Mouse (Mus musculus) kidney, embryonic 15.5 days (tissue): ENCODE results near the gene 2310030G06Rik. TPM values are rescaled to one million over a fixed set of nuclear protein-coding genes. Genes with fewer than 3 reads are reported as not detected.

Source experiments
- ATAC-seq: fragments of 200-750 bp; cut with Nextera tagmentation; replicated peaks from 2 replicates; pipeline ENCODE4 v1.8.0; 2017; ENCODE audit warnings: moderate TSS enrichment; ENCODE audit not compliant: low FRiP score
- H3K27ac ChIP-seq: fragments of 300-500 bp; sonication (generic); 2 replicates; pipeline ENCODE4 v1.5.1; 2015; ENCODE audit warnings: mild to moderate bottlenecking, inconsistent platforms
- H3K27me3 ChIP-seq: fragments of 300-500 bp; sonication (generic); 2 replicates; pipeline ENCODE4 v1.6.1; 2015; ENCODE audit warnings: inconsistent platforms
- H3K36me3 ChIP-seq: fragments of 300-500 bp; sonication (generic); 2 replicates; pipeline ENCODE4 v1.6.1; 2015; ENCODE audit warnings: inconsistent platforms
- H3K4me1 ChIP-seq: fragments of 300-500 bp; sonication (generic); 2 replicates; pipeline ENCODE4 v1.6.1; 2015; ENCODE audit warnings: inconsistent platforms
- H3K4me2 ChIP-seq: fragments of 300-500 bp; sonication (generic); 2 replicates; pipeline ENCODE4 v1.6.1; 2015; ENCODE audit warnings: moderate library complexity, mild to moderate bottlenecking, inconsistent platforms
- H3K4me3 ChIP-seq: fragments of 300-500 bp; sonication (generic); replicated peaks from 2 replicates; pipeline ENCODE4 v1.5.1; 2015; ENCODE audit warnings: mild to moderate bottlenecking, inconsistent platforms
- H3K9ac ChIP-seq: fragments of 300-500 bp; sonication (generic); 2 replicates; pipeline ENCODE4 v1.6.1; 2015; ENCODE audit warnings: mild to moderate bottlenecking, inconsistent platforms
- H3K9me3 ChIP-seq: fragments of 300-500 bp; sonication (generic); replicated peaks from 2 replicates; pipeline ENCODE4 v1.6.1; 2016; ENCODE audit warnings: inconsistent platforms
- WGBS: fragments of 180-500 bp; shearing (Covaris S2); methylation state at CpG from one replicate; pipeline ENCODE4 v1.1.7; 2015; ENCODE audit warnings: mixed read lengths; 5-methylcytosine and 5-hydroxymethylcytosine counted together
- polyA plus RNA-seq: library from polyadenylated mRNA; unstranded; fragments of >200 nt; fragmentation: Nextera tagmentation; extraction: Ambion mirVana; gene quantifications from 2 replicates; pipeline ENCODE4 v1.2.1, GENCODE M21; 2015

The 2310030G06Rik gene
- polyA plus RNA-seq, 1 experiment from 2014 or later = 8.9 TPM

- Histone ChIP-seq H3K27me3 (no peaks in the 10 kb centered on the region), H3K9ac (no peak overlapping the region), H3K4me1 (peaks cover 26% of the 10 kb centered on the region), H3K36me3 (no peaks in the 10 kb centered on the region), H3K4me3 (no peak overlapping the region), H3K27ac (no peak overlapping the region), H3K9me3 (no peaks in the 10 kb centered on the region), H3K4me2 (no peak overlapping the region)
- WGBS = 62% methylated on average over 8 of the region's 8 CpGs
- no peak for ATAC-seq
These were observed 23.9 kb downstream of the 2310030G06Rik start for GRCm38 (mm10) chr9:50722451-50722911.

GRCm38 (mm10) chr9:50721061-50721460 is 25.3 kb downstream of the 2310030G06Rik start:
- H3K4me2 ChIP-seq = peak overlapping the region; percentile 36; the same call in 1 of the 2 replicates
- 0 out of 2 replicates have a peak, but pooled peaks have one; percentile 22 for ATAC-seq
- no peak overlapping the region for H3K27ac ChIP-seq
- H3K9me3 ChIP-seq = no peaks in the 10 kb centered on the region
- H3K4me1 ChIP-seq = peaks cover 13% of the 10 kb centered on the region
- H3K4me3 ChIP-seq = no peak overlapping the region
- H3K27me3 ChIP-seq = no peaks in the 10 kb centered on the region
- no peak overlapping the region for H3K9ac ChIP-seq
- H3K36me3 ChIP-seq = no peaks in the 10 kb centered on the region
- 12% methylated on average over 12 of the region's 12 CpGs for WGBS

DNA sequence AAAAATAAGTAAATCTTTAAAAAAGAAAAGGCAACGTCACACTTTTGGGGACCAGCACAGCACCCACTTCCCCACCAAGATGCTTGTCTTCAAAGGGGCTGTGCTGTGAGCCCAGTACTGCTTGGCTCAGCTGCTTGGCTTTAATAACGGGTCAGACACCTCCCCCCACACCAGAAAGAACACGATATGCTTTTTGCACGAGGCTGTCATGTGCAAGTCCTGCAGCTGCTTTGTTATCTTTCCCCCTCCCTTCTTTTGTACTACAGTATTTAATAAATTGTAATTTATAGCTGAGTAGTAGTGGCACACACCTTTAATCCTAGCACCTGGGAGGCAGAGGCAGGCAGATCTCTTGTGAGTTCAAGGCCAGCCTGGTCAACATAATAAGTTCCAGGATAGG is 27.5 kb downstream of the 2310030G06Rik start:
- H3K27ac ChIP-seq = no peak overlapping the region
- H3K36me3 ChIP-seq = no peaks in the 10 kb centered on the region
- no peaks in the 10 kb centered on the region for H3K9me3 ChIP-seq
- H3K4me1 ChIP-seq = peaks cover 9% of the 10 kb centered on the region
- no peaks in the 10 kb centered on the region for H3K27me3 ChIP-seq
- no peak overlapping the region for H3K4me2 ChIP-seq
- H3K9ac ChIP-seq = no peak overlapping the region
- ATAC-seq = no peak
- no peak overlapping the region for H3K4me3 ChIP-seq
- 57% methylated on average over 4 of the region's 4 CpGs for WGBS

DNA sequence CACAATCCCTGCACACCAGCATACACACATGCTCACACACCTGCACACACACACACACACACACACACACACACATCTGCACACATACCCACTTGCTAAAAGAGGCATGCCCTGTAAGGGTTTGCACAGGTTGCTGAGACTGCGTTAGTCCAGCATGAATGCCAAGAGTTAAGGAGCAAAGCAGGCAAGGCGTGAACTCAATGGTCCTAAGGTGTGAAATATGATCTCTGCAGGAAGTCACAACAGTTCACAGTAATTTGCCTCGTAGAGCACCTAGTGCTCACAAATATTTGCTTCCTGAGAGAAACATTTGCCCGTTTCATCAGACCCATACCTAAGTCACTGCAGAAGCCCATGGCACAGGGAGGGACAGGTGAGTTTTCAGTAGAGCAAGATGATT is 32.1 kb downstream of the 2310030G06Rik start:
- Histone ChIP-seq H3K9ac (no peak overlapping the region), H3K4me2 (no peak overlapping the region), H3K4me3 (no peak overlapping the region), H3K4me1 (no peaks in the 10 kb centered on the region), H3K36me3 (no peaks in the 10 kb centered on the region; the same call in 1 of the 2 replicates), H3K9me3 (no peaks in the 10 kb centered on the region), H3K27ac (no peak overlapping the region), H3K27me3 (no peaks in the 10 kb centered on the region)
- WGBS = 29% methylated on average over 4 of the region's 4 CpGs
- ATAC-seq = no peak

- no peak overlapping the region for H3K4me2 ChIP-seq
- no peaks in the 10 kb centered on the region for H3K27me3 ChIP-seq
- no peak overlapping the region for H3K9ac ChIP-seq
- H3K4me3 ChIP-seq = no peak overlapping the region
- no peak for ATAC-seq
- no peaks in the 10 kb centered on the region; the same call in 1 of the 2 replicates for H3K36me3 ChIP-seq
- WGBS = 86% methylated on average over 4 of the region's 4 CpGs
- H3K9me3 ChIP-seq = no peaks in the 10 kb centered on the region
- H3K4me1 ChIP-seq = no peaks in the 10 kb centered on the region
- no peak overlapping the region for H3K27ac ChIP-seq
These were observed 35.0 kb downstream of the 2310030G06Rik start for GRCm38 (mm10) chr9:50711337-50711736.

GRCm38 (mm10) chr9:50709108-50709507 is 37.2 kb downstream of the 2310030G06Rik start:
- 29% methylated on average over 2 of the region's 2 CpGs for WGBS
- no peak overlapping the region for H3K9ac ChIP-seq
- H3K27ac ChIP-seq = no peak overlapping the region
- H3K4me2 ChIP-seq = no peak overlapping the region
- no peaks in the 10 kb centered on the region for H3K27me3 ChIP-seq
- no peaks in the 10 kb centered on the region for H3K4me1 ChIP-seq
- no peaks in the 10 kb centered on the region for H3K9me3 ChIP-seq
- H3K4me3 ChIP-seq = no peak overlapping the region
- ATAC-seq = no peak
- H3K36me3 ChIP-seq = no peaks in the 10 kb centered on the region; the same call in 1 of the 2 replicates

DNA sequence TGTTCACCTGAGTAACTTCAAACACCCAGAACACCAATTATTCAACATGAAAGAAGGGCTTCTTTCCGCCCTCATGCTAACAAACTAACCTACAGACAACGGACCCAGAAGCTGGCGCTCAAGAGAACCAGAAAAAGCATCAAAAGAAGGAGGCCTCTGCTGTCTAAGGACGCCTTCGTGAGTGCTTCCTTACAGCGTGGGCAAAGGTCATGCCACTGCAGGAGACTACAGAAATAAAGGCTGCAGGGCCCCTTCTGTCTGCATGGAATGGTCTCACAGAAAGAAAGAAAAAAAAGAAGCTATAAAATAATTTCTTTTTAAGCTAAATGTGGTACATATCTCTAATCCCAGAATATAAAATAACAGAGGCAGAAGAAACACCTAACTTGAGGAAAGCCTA is 41.4 kb downstream of the 2310030G06Rik start:
- Histone ChIP-seq H3K9ac (no peak overlapping the region), H3K4me3 (no peak overlapping the region), H3K36me3 (no peaks in the 10 kb centered on the region), H3K4me2 (no peak overlapping the region), H3K4me1 (no peaks in the 10 kb centered on the region), H3K27ac (no peak overlapping the region), H3K9me3 (no peaks in the 10 kb centered on the region), H3K27me3 (peaks cover 12% of the 10 kb centered on the region)
- ATAC-seq = no peak
- WGBS = 68% methylated on average over 6 of the region's 6 CpGs

GRCm38 (mm10) chr9:50700921-50701691 is 45.2 kb downstream of the 2310030G06Rik start:
- Histone ChIP-seq H3K36me3 (no peaks in the 10 kb centered on the region), H3K27me3 (peaks cover 30% of the 10 kb centered on the region), H3K4me1 (peaks cover 24% of the 10 kb centered on the region), H3K4me3 (no peak overlapping the region), H3K9ac (no peak overlapping the region), H3K4me2 (no peak overlapping the region), H3K27ac (no peak overlapping the region), H3K9me3 (no peaks in the 10 kb centered on the region)
- WGBS = 56% methylated on average over 11 of the region's 11 CpGs
- no peak for ATAC-seq

DNA sequence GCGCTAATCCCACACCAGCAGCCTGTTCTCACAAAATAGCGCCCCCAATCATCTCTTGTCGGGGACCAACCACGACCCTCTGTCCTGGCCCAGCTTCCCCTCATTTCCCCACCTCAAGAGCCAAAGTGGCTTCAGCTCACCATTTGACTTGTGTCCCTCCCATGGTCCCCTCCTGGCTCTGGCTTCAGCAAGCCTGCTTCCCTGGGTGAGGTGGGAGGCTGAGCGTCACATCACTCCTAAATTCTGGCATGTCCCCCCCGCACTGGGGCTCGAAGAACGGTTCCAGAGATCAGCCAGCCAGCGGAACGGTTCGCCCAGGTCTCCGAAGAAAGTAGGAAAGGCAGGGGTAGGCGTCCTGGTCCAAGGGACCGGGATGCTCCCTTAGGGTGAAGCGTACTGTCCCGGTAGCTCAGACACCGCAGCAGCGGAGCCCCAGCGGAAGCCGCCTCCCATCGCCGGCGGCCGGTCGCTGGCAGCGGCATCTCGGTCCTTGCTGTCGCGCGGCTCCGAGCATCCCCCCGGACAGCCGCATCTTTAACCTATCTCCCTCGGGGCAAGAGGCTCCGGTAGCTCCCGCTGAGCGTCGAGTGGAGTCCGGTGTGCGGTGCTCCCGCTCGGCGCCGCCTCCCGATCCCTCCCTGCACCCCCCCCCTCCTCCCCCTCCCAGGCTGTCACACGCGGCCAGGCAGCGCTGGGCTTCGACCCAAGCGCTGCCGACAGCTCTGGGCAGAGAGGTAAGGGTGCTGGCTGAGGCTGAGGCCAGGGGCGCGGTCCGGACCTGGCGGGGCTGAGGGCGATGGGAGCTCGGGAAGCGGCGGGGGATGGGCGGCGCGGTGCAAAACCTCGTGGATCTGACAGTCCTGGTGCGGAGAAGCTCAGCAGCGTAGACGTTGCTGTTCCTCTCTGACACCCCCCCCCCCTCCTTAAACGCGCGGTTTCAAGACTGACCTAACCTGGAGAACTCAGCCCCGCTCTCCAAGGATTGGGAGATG is 47.6 kb downstream of the 2310030G06Rik start:
- H3K27ac ChIP-seq = no peak overlapping the region
- H3K36me3 ChIP-seq = no peaks in the 10 kb centered on the region; the same call in 1 of the 2 replicates
- no peaks in the 10 kb centered on the region for H3K9me3 ChIP-seq
- peaks cover 30% of the 10 kb centered on the region for H3K27me3 ChIP-seq
- peak overlapping the region; percentile 58 for H3K4me3 ChIP-seq
- under 1% methylated on average over 70 of the region's 70 CpGs for WGBS
- ATAC-seq = peak; percentile 56
- H3K4me1 ChIP-seq = peaks cover 28% of the 10 kb centered on the region
- H3K9ac ChIP-seq = peak overlapping the region; percentile 60
- peak overlapping the region; percentile 100 for H3K4me2 ChIP-seq

- no peaks in the 10 kb centered on the region for H3K9me3 ChIP-seq
- H3K27ac ChIP-seq = no peak overlapping the region
- peaks cover 30% of the 10 kb centered on the region for H3K27me3 ChIP-seq
- peaks cover 33% of the 10 kb centered on the region for H3K4me1 ChIP-seq
- H3K36me3 ChIP-seq = no peaks in the 10 kb centered on the region; the same call in 1 of the 2 replicates
- H3K4me2 ChIP-seq = peak overlapping the region; percentile 100
- H3K9ac ChIP-seq = no peak overlapping the region
- peak; percentile 53 for ATAC-seq
- WGBS = 1% methylated on average over 12 of the region's 12 CpGs
- H3K4me3 ChIP-seq = peak overlapping the region; percentile 31
These were observed 48.7 kb downstream of the 2310030G06Rik start for GRCm38 (mm10) chr9:50697706-50698041.

DNA sequence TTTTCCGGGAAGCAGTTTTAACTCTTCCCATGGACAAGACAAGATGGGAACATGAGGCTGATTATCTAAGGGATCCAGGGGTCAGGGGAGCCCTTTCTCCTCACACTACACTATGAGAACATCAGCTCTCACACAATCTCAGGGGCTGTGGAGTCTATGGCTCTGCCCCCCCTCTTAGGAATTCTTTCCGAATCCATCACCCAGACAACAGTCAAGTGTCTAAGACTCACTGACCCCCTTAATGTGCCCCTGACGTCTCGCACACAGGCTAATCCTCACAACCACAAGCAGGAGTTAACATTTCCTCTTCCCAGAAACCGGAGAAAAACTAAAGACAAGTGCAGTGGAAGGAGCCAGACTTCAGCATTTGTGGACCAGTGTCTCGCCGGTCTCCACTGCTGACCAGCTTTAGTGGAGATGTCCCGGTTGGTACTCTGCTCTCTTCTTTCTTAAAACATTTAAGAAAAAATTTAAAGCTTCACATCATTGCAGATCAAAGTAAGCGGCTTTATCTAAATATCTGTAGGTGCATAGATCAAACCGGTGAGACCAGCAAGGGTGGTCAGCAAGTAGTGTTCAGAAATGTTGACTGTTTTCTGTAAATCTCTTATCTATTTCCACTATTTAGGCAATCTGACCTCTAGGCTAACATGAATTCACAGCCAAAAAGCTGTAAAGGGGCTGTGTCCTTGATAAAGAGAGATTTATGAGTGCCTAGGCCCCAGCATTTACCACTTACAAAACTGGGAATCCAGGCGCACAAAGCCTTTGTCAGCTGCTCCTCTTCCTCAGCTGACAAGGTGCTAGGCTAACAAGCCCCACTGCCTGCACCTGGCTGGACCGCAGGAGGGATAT is 49.3 kb downstream of the 2310030G06Rik start:
- Histone ChIP-seq H3K4me2 (peak overlapping the region; percentile 100), H3K4me3 (peak overlapping the region; percentile 31), H3K36me3 (no peaks in the 10 kb centered on the region; the same call in 1 of the 2 replicates), H3K4me1 (peaks cover 34% of the 10 kb centered on the region), H3K9me3 (no peaks in the 10 kb centered on the region), H3K27me3 (peaks cover 30% of the 10 kb centered on the region), H3K9ac (no peak overlapping the region), H3K27ac (no peak overlapping the region)
- no peak for ATAC-seq
- 66% methylated on average over 12 of the region's 12 CpGs for WGBS
